Mouse (Mus musculus) limb, embryonic 13.5 days (tissue): ENCODE data around the gene Gm17482. TPM values are rescaled to one million over a fixed set of nuclear protein-coding genes. Genes with fewer than 3 reads are reported as not detected.

Experiments
- ATAC-seq: fragments of 200-750 bp; cut with Nextera tagmentation; 2 replicates; pipeline ENCODE4 v1.8.0; 2017; ENCODE audit warnings: low read depth, moderate number of reproducible peaks, moderate TSS enrichment; ENCODE audit not compliant: low FRiP score
- H3K27ac ChIP-seq: fragments of 300-500 bp; sonication (generic); 2 replicates; pipeline ENCODE4 v1.5.1; 2015; ENCODE audit warnings: inconsistent platforms, mild to moderate bottlenecking, moderate library complexity
- H3K27me3 ChIP-seq: fragments of 300-500 bp; sonication (generic); 2 replicates; pipeline ENCODE4 v1.6.1; 2015; ENCODE audit warnings: mild to moderate bottlenecking, inconsistent platforms
- H3K36me3 ChIP-seq: fragments of 300-500 bp; sonication (generic); 2 replicates; pipeline ENCODE4 v1.6.1; 2015; ENCODE audit warnings: inconsistent platforms, mild to moderate bottlenecking, moderate library complexity
- H3K4me1 ChIP-seq: fragments of 300-500 bp; sonication (generic); 2 replicates; pipeline ENCODE4 v1.6.1; 2015; ENCODE audit warnings: inconsistent platforms
- H3K4me2 ChIP-seq: fragments of 300-500 bp; sonication (generic); replicated peaks from 2 replicates; pipeline ENCODE4 v1.6.1; 2015; ENCODE audit warnings: inconsistent platforms, mild to moderate bottlenecking, moderate library complexity
- H3K4me3 ChIP-seq: fragments of 300-500 bp; sonication (generic); 2 replicates; pipeline ENCODE4 v1.5.1; 2015; ENCODE audit warnings: moderate library complexity, mild to moderate bottlenecking, inconsistent platforms
- H3K9ac ChIP-seq: fragments of 300-500 bp; sonication (generic); 2 replicates; pipeline ENCODE4 v1.6.1; 2015; ENCODE audit warnings: mild to moderate bottlenecking, inconsistent platforms
- H3K9me3 ChIP-seq: fragments of 300-500 bp; sonication (generic); 2 replicates; pipeline ENCODE4 v1.6.1; 2016; ENCODE audit warnings: inconsistent platforms
- WGBS: fragments of 180-500 bp; shearing (Covaris S2); methylation state at CpG from one replicate; pipeline ENCODE4 v1.1.7; 2015; 5-methylcytosine and 5-hydroxymethylcytosine counted together
- polyA plus RNA-seq: library from polyadenylated mRNA; unstranded; fragments of >200 nt; fragmentation: Nextera tagmentation; extraction: Ambion mirVana; gene quantifications from 2 replicates; pipeline ENCODE4 v1.2.1, GENCODE M21; 2015

Gm17482 gene
- polyA plus RNA-seq, 1 experiment from 2014 or later: not detected

DNA sequence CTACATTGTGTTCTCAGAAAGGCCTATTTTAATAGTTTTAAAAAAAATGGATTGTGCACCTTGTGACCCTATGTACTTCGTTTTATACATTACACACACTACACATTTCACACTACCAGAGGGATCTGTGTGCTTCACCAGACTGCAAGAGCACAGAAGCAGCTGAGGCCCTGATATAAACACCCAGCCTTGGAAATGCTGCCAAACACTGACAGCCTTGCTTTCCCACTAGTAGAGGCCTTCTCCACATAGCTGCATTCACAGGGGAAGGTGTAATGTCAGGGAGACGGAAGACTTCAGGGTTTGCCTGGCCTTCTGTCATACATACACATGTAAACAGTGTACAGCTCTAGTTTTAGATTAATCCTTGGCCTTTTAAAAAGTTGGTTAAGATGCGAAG, 28.0 kb downstream of the Gm17482 start:
- Histone ChIP-seq H3K9ac (no peak overlapping the region), H3K9me3 (no peaks in the 10 kb centered on the region), H3K27me3 (no peaks in the 10 kb centered on the region), H3K4me3 (no peak overlapping the region), H3K4me1 (peaks cover 11% of the 10 kb centered on the region), H3K4me2 (no peak overlapping the region), H3K36me3 (no peaks in the 10 kb centered on the region), H3K27ac (no peak overlapping the region)
- 78% methylated on average over 3 of the region's 3 CpGs for WGBS
- no peak for ATAC-seq

GRCm38 (mm10) chr6:115260507-115260906, 33.4 kb downstream of the Gm17482 start:
- H3K27ac ChIP-seq: no peak overlapping the region
- no peak overlapping the region for H3K9ac ChIP-seq
- H3K27me3 ChIP-seq: no peaks in the 10 kb centered on the region; the same call in 1 of the 2 replicates
- no peaks in the 10 kb centered on the region for H3K4me1 ChIP-seq
- H3K4me2 ChIP-seq: no peak overlapping the region
- H3K4me3 ChIP-seq: no peak overlapping the region
- H3K36me3 ChIP-seq: no peaks in the 10 kb centered on the region
- 88% methylated on average over 3 of the region's 3 CpGs for WGBS
- ATAC-seq: no peak
- no peaks in the 10 kb centered on the region for H3K9me3 ChIP-seq

GRCm38 (mm10) chr6:115266791-115267190, 39.6 kb downstream of the Gm17482 start:
- Histone ChIP-seq H3K27me3 (no peaks in the 10 kb centered on the region; the same call in 1 of the 2 replicates), H3K4me1 (peaks cover 13% of the 10 kb centered on the region), H3K36me3 (no peaks in the 10 kb centered on the region), H3K9ac (0 out of 2 replicates have a peak overlapping the region, but pooled peaks have one; percentile 2), H3K4me3 (no peak overlapping the region), H3K27ac (no peak overlapping the region), H3K9me3 (no peaks in the 10 kb centered on the region), H3K4me2 (no peak overlapping the region)
- 83% methylated on average over 5 of the region's 5 CpGs for whole genome bisulfite sequencing
- no peak for ATAC-seq

- Histone ChIP-seq H3K4me2 (no peak overlapping the region), H3K9ac (no peak overlapping the region), H3K36me3 (no peaks in the 10 kb centered on the region), H3K9me3 (no peaks in the 10 kb centered on the region), H3K27ac (no peak overlapping the region), H3K4me3 (no peak overlapping the region), H3K4me1 (peaks cover 19% of the 10 kb centered on the region), H3K27me3 (no peaks in the 10 kb centered on the region; the same call in 1 of the 2 replicates)
- ATAC-seq: peak; percentile 74; the same call in 1 of the 2 replicates
- WGBS: 36% methylated on average over 2 of the region's 2 CpGs
Observed at GRCm38 (mm10) chr6:115267916-115268315, 40.8 kb downstream of the Gm17482 start.

- Histone ChIP-seq H3K4me3 (no peak overlapping the region), H3K27me3 (no peaks in the 10 kb centered on the region; the same call in 1 of the 2 replicates), H3K4me1 (peaks cover 19% of the 10 kb centered on the region), H3K36me3 (no peaks in the 10 kb centered on the region), H3K4me2 (no peak overlapping the region), H3K9ac (no peak overlapping the region), H3K27ac (no peak overlapping the region), H3K9me3 (no peaks in the 10 kb centered on the region)
- ATAC-seq: no peak
- WGBS: 86% methylated on average over 10 of the region's 10 CpGs
Observed at GRCm38 (mm10) chr6:115268551-115269385, 41.6 kb downstream of the Gm17482 start.

DNA sequence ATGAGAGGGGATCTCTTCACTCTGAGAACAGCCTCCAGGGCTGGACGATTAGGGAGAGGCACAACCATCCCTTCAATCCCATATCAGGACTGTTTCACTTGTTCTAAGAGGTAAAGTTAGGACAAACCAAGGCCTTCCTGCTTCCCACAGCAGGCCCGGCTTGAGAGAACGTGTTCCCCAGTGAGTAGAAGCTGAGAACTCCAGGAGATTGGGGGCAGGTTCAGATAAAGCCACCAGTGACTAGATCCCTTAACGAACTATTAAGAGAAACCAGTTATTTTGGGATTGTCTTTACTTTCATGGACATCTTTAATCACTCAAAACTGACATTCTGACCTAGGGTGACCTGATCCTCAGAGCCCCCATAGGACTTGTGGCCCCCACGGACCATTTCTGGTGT, 42.4 kb downstream of the Gm17482 start:
- H3K9ac ChIP-seq: no peak overlapping the region
- no peak for ATAC-seq
- peaks cover 19% of the 10 kb centered on the region for H3K4me1 ChIP-seq
- H3K4me2 ChIP-seq: no peak overlapping the region
- no peaks in the 10 kb centered on the region for H3K27me3 ChIP-seq
- no peaks in the 10 kb centered on the region for H3K9me3 ChIP-seq
- WGBS: 65% methylated on average over 5 of the region's 5 CpGs
- H3K36me3 ChIP-seq: no peaks in the 10 kb centered on the region
- no peak overlapping the region for H3K4me3 ChIP-seq
- no peak overlapping the region for H3K27ac ChIP-seq

DNA sequence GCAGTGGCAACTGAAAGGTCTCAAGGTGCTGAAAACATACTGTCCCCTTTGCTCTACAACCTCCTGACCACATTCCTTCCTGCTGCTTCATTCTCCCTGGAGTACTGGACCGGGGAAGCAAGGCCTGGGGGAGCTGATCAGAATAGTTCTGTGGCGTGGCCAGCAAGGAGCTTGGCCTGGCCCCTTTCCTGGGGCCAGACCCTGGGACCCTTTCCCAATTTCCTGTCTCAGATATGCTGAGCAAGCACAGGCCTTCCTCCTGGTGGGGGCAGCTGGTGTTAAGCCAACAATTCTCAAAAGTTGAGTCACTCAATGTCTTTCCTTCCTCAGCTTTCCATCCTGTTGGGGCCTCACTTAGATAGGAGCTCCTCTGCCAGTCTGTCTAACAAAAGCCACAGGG, 42.9 kb downstream of the Gm17482 start:
- ATAC-seq: no peak
- Histone ChIP-seq H3K9ac (no peak overlapping the region), H3K9me3 (no peaks in the 10 kb centered on the region), H3K27me3 (no peaks in the 10 kb centered on the region), H3K4me1 (peaks cover 19% of the 10 kb centered on the region), H3K36me3 (no peaks in the 10 kb centered on the region), H3K4me3 (no peak overlapping the region), H3K4me2 (no peak overlapping the region), H3K27ac (no peak overlapping the region)
- WGBS: 59% methylated on average over 2 of the region's 2 CpGs

GRCm38 (mm10) chr6:115271326-115271725, 44.2 kb downstream of the Gm17482 start:
- no peak overlapping the region for H3K9ac ChIP-seq
- ATAC-seq: no peak
- peak overlapping the region; percentile 14; the same call in 1 of the 2 replicates for H3K4me2 ChIP-seq
- WGBS: 71% methylated on average over 3 of the region's 3 CpGs
- H3K4me1 ChIP-seq: peaks cover 14% of the 10 kb centered on the region
- no peaks in the 10 kb centered on the region for H3K36me3 ChIP-seq
- no peaks in the 10 kb centered on the region for H3K27me3 ChIP-seq
- no peak overlapping the region for H3K27ac ChIP-seq
- no peak overlapping the region for H3K4me3 ChIP-seq
- H3K9me3 ChIP-seq: no peaks in the 10 kb centered on the region

GRCm38 (mm10) chr6:115271866-115272271, 44.7 kb downstream of the Gm17482 start:
- no peaks in the 10 kb centered on the region for H3K9me3 ChIP-seq
- peak overlapping the region; percentile 14; the same call in 1 of the 2 replicates for H3K4me2 ChIP-seq
- H3K4me1 ChIP-seq: peaks cover 14% of the 10 kb centered on the region
- peak; percentile 37; the same call in 1 of the 2 replicates for ATAC-seq
- no peak overlapping the region for H3K4me3 ChIP-seq
- no peak overlapping the region for H3K27ac ChIP-seq
- no peaks in the 10 kb centered on the region for H3K36me3 ChIP-seq
- no peak overlapping the region for H3K9ac ChIP-seq
- H3K27me3 ChIP-seq: no peaks in the 10 kb centered on the region
- WGBS: 7% methylated on average over 4 of the region's 4 CpGs

GRCm38 (mm10) chr6:115273346-115273745, 46.2 kb downstream of the Gm17482 start:
- Histone ChIP-seq H3K9me3 (no peaks in the 10 kb centered on the region), H3K4me2 (no peak overlapping the region), H3K4me1 (peaks cover 14% of the 10 kb centered on the region), H3K9ac (no peak overlapping the region), H3K27ac (no peak overlapping the region), H3K4me3 (no peak overlapping the region), H3K36me3 (no peaks in the 10 kb centered on the region), H3K27me3 (no peaks in the 10 kb centered on the region)
- 76% methylated on average over 10 of the region's 10 CpGs for WGBS
- no peak for ATAC-seq

- Histone ChIP-seq H3K27ac (no peak overlapping the region), H3K36me3 (no peaks in the 10 kb centered on the region), H3K9me3 (no peaks in the 10 kb centered on the region), H3K9ac (no peak overlapping the region), H3K27me3 (no peaks in the 10 kb centered on the region), H3K4me3 (no peak overlapping the region), H3K4me2 (no peak overlapping the region), H3K4me1 (peaks cover 14% of the 10 kb centered on the region)
- no peak for ATAC-seq
- 73% methylated on average over 9 of the region's 9 CpGs for WGBS
Observed at GRCm38 (mm10) chr6:115274705-115275104, 47.6 kb downstream of the Gm17482 start.

DNA sequence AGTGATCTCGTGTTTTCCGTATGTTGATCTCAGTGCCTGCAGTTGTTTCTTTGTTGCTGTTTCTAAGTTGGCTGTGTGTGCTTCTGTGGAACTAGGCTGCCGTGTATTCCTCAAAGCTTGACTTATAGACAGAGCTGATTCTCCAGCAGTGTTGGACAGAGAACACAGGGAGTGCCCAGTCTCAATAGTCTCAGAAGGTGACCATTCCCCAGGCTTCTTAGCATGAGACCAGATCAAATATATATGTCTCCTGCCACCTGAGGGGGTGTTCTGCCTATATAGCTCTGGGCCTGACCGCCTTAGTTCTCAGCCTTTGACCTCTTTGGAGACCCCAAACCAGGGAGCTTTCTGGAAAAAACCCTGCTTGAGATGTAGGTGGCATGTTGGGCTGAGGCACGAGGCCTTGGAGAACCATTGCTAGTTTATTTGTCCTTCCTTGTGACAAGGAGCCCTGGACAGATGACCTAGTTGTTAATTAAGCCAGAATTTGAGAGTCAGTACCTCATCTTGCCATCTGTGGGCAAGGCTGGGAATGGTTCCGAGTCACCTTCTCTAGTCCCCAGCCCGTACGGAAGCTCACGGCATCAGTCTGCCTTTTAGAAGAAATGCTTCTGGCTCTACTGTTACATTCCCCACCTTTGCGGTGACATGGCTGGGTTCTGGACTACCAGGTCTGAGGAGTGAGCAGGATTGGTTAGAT, 48.1 kb downstream of the Gm17482 start:
- H3K27ac ChIP-seq: no peak overlapping the region
- 86% methylated on average over 10 of the region's 10 CpGs for WGBS
- H3K4me1 ChIP-seq: peaks cover 11% of the 10 kb centered on the region
- ATAC-seq: no peak
- H3K4me2 ChIP-seq: no peak overlapping the region
- H3K36me3 ChIP-seq: no peaks in the 10 kb centered on the region
- H3K4me3 ChIP-seq: no peak overlapping the region
- H3K27me3 ChIP-seq: no peaks in the 10 kb centered on the region
- no peaks in the 10 kb centered on the region for H3K9me3 ChIP-seq
- no peak overlapping the region for H3K9ac ChIP-seq
